Mouse (Mus musculus): ENCODE measurements around the gene Ino80b.

DNA sequence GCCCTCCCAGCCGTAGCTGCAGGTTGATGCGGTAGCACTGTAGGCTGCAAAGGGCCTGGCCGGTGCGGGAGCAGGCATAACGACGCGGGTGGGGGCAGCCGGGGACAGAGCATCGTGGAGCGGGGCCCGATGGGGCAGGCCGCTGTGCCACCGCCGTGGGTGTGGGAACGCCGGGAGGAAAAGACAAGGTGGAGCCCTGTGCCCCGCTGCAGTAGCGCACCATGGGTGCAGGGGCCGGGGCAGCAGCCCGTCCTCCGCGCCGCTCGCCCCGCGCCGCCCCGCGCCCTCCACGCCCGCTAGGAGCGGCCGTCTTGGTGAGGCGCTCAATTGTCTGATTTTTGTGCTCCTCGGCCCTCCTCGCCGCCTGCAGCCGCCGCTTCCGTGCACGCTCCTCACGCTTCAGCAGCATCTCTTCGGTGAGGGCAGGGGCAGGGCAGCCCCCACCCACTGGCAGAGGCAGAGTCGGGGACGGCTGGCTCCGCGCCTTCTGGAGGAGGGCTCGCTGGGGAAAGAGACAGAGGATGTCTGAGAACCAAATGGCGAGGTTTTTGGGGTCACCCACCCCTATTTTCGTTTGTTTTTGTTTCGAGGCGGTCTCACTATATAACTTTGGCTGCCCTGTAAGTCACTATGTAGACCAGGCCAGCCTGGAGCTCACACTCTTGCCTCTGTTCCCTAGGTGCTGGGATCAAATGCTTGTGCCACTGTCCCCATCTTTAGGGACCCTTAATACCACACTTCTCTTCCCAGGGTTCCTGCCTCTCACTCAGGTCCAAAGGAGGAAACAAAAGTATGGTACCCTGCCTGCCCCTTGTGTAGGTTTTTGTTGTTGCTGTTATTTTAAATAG lies 3.1 kb downstream of the Ino80b start:
- TF ChIP-seq POLR2A (IDR thresholded peaks at IDR 0.05; ENCODE audit: low read depth, low read length) (no peak), CTCF (IDR thresholded peaks at IDR 0.05; ENCODE audit: extremely low read depth, insufficient read depth, insufficient read length, insufficient replicate concordance) (no peak)
